Mouse (Mus musculus) urinary bladder, adult 18-20 months (tissue): ENCODE data around the gene Bcl7a.
A peak's percentile ranks its signal among the peaks of the same experiment; 100 is the strongest.

ENCODE experiments used
- DNase-seq, 2 experiments: peaks; one replicate each; pipeline ENCODE4 v3.0.0; 2022; ENCODE audit warnings: low spot score in 2 of 2, mixed read lengths in 2 of 2

Bcl7a gene

DNA sequence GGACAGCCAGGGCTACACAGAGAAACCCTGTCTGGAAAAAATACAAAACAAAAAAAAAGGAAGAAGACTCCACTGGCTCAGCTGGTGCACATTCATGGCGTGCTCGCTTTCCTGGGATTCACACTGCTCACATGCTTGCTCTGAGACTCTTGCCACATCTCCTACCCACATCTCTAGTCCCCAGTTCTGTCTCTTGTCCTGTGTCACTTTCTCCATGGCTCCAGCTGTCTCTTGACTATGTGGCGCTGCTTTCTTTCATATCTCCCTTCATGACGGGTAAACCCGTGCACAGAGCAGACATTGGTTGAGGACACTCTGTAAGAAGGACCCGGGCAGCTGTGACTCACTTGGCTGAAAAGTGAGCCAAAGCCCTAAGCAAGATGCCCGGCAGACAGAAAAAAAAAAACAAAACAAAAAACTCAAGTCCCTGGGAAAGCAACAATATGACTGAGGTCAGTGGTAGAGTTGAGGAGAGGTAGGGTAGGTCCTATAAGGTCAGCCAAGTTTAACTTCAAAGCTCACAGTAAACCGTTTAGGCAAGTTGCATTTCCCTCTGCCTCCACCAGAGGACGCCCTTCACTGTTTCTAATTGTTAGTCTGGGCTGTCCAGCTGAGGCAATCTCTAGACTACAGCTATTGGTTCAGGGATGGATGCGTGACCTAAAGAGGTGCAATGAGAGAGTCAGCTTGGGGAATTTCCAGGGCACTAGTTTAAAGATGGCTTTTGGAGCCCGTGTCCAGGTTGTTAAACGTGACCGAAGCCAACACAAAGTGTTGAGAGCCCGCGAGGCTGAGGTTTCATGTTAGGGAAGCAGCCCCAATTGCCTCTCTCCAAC, 33.7 kb downstream of the Bcl7a start:
- peak in 1 of 2 experiments; percentile 51 for DNase-seq

- DNase-seq, result no peak
Observed at GRCm38 (mm10) chr5:123378712-123379111, 35.1 kb downstream of the Bcl7a start.

DNA sequence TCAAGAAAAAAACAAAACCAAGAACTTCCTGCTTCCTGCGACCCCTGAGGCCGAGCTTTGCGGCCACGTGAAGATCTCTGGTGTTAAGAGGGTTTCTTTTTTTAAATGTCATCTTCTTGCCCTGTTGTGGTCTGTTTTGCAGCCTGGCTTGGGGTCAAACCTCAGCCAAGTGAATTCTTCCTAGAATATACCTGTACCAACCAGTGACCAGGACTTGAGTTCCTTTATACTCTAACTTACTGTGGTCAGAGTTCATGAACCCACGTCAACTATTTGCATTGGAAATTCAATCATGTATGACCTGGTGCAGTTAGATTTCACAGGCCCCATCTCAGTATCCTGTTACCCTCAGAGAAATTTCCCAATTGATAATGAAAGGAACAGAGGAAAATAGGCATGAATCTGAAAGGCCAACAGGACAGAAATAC, 35.9 kb downstream of the Bcl7a start:
- DNase-seq, result no peak

DNA sequence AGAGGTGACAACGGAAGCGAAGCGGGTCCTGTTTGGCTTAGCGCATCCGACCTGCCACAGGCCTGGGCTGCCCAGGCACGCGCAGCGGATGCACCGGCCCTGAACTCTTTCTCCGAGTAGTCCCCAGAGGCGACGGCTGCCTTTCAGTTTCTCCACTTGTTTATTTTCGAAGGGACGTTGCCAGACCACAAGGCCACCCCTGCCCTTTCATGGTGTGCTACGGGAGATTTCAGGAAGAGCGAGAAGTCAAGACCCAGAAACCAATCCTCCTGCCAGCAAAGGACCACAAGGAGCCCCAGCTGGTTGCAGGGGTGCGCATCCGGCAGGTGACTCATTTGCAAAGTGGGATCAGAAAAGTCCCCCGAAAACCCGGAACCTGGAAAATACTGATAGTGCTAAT, 38.3 kb downstream of the Bcl7a start:
- no peak for DNase-seq

DNA sequence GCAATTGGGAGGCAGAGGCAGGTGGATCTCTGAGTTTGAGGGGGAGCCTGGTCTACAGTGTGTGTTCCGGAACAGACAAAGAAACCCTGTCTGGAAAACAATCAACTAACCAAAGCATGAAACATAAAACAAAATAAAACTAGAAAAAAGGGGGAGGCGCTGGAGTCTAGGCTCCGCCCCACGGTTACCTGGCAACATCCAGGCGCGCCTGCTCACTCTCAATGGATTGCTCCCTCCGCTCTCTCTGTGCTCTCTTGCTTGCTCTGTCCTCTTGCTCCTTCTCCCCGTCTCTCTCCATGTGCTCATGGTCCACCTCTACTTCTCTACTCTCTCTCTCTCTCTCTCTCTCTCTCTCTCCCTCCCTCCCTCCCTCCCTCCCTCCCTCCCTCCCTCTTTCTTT, 39.1 kb downstream of the Bcl7a start:
- no peak for DNase-seq

- no peak for DNase-seq
Observed at GRCm38 (mm10) chr5:123388452-123388851, 44.8 kb downstream of the Bcl7a start.

- DNase-seq, result no peak
Observed at GRCm38 (mm10) chr5:123390536-123391441, 47.2 kb downstream of the Bcl7a start.

- DNase-seq, result no peak
Observed at GRCm38 (mm10) chr5:123391442-123391809, 47.8 kb downstream of the Bcl7a start.

- no peak for DNase-seq
Observed at GRCm38 (mm10) chr5:123393786-123394302, 50.2 kb downstream of the Bcl7a start.

- DNase-seq, result peak; percentile 91 to 94
Observed at GRCm38 (mm10) chr5:123394303-123394956, 50.8 kb downstream of the Bcl7a start, which contains the start of gene Mlxip. Gene Mlxip, plus strand, starts transcription at chr5:123394798.

GRCm38 (mm10) chr5:123394957-123395881, 51.6 kb downstream of the Bcl7a start:
- peak in 1 of 2 experiments; percentile 33 for DNase-seq

DNA sequence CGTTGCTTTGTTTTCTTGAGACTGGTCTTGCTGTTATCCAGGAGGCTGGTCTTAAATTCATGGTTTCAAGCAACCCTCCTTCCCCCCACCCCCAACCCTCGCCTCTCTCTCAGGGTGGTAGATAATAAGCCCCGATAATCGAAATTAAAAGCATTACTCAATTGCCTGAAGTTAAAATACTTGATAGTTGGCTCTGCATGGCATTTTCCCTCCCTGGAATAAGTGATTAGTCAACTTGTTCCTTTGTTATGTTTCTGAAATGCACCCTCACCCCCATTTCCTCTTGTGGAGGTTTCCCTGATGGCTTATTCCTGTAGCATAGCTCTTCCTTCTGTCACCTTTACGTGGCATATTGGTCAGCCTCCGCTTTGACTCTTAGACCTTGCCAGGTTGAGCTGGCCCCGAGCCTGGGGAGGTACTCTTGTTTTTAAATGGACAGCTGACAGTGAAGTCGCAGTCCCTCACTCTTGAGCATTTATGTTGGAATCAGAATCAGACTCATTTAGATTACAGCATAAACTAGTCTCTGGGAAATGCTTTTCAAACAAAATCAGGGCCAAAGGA, 53.3 kb downstream of the Bcl7a start:
- DNase-seq, result no peak

GRCm38 (mm10) chr5:123397786-123398185, 54.2 kb downstream of the Bcl7a start:
- DNase-seq, result peak in 1 of 2 experiments; percentile 14

DNA sequence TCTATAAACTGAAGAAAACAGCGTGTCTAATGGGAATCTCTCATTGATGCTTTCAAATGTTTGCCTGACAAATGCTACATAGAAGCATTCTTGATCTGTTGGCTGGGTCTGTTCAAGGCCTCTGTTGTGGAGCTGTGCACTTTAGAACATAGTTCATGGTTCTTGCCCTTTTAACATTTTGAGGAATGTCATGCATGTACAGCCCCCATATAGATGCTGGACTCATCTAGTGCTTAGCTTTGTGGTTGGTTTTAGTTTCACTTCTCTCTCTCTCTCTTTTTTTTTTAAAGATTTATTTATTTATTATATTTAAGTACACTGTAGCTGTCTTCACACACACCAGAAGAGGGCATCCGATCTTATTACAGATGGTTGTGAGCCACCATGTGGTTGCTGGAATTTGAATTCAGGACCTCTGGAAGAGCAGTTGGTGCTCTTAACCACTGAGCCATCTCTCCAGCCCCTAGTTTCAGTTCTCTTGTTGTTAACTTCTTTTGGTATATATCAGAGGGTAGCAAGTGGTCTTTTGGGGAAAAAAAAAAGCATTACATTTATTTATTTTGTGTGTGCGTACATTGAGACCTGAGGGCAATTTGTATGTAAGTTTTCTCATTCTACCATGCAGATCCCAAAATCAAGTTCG, 55.3 kb downstream of the Bcl7a start:
- DNase-seq, result no peak

DNA sequence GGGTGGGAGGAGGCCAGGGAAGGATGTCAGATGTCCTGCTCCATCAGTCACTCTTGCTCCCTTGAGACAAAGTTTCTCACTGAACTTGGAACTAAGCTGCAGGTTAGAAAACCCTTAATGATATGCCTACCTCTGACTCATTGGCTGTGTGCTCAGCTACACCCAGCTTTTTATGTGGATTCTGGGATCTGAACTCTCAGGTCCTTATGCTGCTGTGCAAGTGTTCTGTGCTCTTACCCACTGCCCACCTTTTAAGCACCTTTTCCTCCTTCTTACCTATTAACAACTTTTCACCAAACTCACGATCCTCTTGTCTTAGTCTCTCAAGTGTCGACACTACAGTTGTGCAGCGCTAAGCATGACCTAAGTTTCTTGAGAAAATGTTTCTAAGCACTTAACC, 60.8 kb downstream of the Bcl7a start:
- DNase-seq, result no peak

DNA sequence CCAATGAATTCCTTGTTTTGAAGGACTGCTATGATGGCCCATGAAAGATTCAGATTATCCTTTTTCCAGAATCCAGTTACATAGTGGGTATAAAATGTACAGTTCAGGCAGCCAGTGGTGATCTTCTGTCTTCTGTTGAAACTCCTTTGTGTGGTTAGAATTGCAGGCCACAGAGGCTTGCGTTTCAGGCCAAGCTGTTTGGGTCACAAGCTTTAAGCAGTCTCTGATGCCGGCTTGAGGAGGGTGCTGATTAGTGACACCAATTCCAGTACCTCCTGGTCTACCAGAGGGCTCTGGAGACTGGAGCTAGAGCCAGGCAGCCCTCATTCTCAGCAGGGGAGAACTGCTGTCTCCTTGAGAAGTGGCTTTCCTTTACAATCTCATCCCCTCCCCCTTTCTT, 63.3 kb downstream of the Bcl7a start:
- DNase-seq, result no peak

DNA sequence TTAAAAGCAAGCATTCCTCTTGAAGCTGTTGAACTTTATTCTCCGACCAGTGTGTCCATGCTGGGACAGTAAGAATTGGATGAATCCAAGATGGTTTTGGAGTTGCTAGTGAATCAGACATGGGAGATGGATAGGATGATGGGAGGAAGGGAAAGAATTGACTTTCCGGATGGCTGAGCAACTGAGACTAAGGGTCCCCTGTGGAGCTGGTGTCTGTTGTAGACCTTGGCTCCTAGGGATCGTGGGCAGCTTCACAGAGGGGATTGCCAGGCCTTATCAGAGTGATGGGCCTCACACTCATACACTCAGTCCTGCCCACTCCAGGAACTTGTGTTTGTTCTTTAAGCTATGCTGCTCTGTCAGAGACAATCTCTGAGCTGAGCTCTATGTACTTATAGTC, 64.5 kb downstream of the Bcl7a start:
- DNase-seq, result no peak

DNA sequence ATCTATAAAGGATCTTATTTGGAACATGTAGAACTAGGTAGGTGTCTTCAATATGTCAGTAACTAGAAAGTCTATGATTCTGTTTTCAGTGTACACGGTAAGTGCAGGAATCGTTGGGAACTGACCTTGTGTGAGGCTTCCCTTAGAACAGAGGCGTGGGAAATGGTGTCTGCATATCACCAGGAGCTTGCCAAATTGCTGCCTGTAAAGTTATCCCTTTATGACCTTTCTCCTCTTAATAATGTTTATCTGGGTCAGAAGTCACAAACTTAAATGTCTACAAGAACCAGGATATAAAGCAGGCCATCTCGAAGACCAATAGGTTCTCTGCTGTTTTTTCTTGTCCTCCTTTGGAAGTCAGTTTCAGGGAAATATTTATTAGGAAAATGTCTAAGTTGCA, 68.6 kb downstream of the Bcl7a start:
- DNase-seq, result no peak

DNA sequence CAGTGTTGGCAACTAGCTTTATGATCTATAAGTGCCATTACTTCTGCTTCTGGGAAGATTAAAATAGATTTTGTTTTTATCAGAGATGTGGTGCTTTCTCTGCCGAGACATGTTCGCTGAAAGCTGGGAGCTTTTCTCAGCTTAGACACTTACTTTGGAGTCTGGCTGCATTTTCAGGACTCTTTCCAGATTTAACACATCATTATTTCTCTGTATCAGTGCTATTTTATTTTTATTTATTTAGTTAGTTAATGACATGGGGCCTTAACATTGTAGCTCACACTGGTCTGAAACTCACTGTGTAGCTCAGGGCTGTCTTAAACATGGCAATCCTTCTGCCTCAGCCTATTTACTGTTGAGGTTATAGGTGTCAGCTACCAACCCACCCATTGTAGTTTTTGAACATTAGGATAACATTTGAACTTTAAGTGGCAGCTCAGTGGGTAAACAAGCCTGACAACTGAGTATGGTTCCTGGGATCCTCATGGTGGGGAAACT, 70.3 kb downstream of the Bcl7a start:
- no peak for DNase-seq

DNA sequence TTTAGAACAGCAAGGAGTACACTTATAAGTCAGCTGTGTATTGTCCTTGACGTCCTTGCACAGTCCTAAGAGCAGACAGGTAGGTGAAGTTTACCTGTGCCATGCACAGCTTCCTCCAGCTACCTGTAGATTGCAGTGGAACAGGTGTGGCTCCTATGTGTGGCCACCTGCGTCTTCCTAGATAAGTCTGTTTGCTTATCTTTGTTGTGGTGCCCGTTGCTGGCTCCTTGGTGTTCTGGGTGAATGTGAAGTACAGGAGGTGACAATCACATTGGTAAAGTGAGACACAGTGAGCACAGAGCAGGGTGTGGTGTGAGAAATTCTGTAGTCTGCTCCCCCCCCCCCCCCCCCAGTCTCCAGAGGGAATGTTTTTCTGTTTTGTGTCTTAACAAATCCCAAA, 72.5 kb downstream of the Bcl7a start:
- DNase-seq, result no peak
